Mouse (Mus musculus) CD4-positive, CD25-positive, alpha-beta regulatory T cell, adult 4 months (primary cell): Measurements from ENCODE around the gene Ppp1r32. TPM values are rescaled to one million over a fixed set of nuclear protein-coding genes. Genes with fewer than 3 reads are reported as not detected.

Source experiments
- ATAC-seq: one replicate; pipeline ENCODE4 v1.8.0; 2017
- polyA plus RNA-seq, 2 experiments: library from polyadenylated mRNA; unstranded; fragments of 100-300 nt; shearing (Covaris generic); gene quantifications; one replicate each; pipeline ENCODE4 v1.2.1; 2017

Ppp1r32 gene
- polyA plus RNA-seq, 2 experiments from 2014 or later, result 0.31 to 1.4 TPM

DNA sequence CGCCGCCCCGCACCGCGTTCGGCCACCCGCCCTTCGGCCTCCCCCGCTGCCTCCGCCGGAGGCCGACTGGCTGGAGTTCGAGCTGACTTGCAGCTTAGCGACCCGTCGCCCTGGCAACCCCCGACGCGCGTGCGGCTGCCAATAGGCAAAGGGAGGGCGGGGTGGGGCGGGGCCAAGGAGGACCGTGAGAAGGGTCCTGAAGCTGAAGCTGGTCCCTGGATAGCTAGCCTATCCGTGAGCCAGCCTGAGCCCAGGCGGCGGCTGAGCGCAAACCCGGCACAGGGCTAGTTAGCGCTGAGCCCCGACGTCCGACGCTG lies 25.3 kb downstream of the Ppp1r32 start:
- ATAC-seq, result no peak

DNA sequence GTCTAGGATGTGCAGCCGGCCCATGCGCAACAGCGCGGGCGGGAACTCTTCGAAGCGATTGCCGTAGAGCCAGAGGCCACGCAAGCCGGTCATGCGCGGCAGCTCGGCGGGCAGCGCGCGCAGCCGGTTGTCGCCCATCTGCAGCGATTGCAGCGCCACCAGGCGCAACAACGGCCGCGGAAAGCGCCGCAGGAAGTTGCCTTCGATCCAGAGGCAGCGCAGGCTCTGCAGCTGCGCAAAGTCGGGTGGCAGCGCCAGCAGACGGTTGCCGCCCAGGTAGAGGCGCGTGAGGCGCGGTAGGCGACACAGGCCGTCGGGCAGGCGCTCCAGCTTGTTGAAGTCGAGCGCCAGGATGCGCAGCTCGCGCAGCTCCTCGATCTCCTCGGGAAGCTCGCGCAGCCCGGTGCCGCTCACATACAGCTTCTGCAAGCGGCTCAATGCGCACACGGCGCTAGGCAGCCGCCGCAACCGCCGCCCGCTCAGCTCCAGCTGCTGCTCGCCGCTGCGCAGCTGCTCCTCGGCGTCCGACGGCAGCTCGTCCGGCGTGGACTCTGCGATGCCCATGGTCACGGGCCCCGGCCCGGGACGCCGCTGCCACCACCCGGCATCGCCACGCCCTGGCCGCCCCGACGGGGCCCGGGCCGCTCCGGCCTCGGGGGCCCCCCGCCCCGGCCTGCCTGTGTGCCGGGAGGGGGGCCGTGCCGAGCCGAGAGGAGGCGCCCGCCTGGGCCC lies 25.8 kb downstream of the Ppp1r32 start, which contains the start of gene Lrrc10b:
TSS of gene Lrrc10b (minus strand) at position 722 of the 732 bp plus-strand sequence.
- ATAC-seq, result no peak

DNA sequence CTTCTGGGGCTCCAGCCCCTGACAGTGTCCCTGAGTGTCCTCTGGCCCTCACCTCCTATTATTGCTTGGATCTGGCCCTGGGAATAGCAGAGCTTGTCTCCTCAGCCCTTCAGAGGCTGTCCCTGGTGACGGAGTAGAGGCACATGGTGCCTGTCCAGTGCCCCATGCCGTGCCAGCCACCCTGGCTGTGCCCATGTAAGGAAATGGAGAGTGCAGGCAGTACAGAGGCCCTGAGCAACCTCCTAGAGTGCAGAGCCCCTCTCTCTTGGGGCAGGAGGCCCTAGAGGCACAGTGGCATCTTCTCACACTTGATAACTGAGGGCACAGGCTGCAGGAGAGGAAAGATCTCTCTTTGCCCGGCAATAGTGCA lies 27.3 kb downstream of the Ppp1r32 start:
- no peak for ATAC-seq

DNA sequence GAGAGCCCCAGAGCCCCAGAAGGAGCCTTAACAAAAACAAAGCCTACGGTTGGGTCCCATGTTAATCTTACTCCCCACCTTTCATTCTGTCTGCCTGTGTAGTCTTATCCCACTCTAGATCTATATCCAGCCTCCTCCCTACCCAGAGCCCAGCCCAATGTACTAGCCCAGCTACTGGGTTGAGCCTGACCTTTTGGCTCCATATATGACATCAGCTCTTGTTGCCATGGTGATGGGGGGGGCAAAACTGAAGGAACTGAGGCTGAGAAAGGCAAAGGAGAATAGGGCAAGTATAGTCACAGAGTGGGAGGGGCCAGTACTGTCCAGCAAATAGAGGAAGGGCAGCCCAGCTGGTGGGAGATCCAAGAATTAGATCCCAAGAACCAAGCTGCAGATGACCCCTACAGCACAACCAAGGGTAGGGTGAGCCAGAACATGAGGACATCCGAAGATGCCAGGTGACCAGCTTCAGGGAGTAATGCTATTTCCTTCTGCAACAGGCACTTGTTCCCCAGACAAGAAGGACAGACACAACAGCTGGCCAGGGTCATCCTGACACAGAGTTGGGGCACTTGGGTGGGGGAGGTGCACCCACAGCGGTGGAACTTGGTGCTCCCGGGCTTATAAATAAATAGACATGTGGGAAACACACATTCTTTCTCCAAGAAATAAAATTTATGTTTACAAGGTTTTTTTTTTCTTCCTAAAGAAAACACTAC lies 27.9 kb downstream of the Ppp1r32 start:
- ATAC-seq, result no peak

DNA sequence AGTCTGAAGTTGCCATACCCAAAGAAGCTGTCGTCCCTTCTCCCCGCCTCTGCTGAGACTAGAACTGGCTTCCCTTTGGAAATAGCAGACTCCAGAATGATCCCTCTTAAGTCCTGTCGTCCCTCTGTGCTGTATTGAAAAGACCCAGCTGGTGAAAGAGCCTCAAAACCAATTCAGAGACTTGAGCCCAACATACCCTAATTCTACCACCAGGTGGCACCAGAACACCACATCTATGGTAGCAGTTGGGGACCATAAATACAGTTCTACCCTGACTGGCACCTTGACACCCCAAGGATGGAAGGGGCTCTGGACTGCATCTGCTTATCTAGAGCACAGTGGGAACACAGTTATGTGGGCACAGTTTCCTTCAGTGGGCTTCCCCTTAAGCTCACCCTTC lies 33.0 kb downstream of the Ppp1r32 start:
- ATAC-seq, result peak; percentile 37

DNA sequence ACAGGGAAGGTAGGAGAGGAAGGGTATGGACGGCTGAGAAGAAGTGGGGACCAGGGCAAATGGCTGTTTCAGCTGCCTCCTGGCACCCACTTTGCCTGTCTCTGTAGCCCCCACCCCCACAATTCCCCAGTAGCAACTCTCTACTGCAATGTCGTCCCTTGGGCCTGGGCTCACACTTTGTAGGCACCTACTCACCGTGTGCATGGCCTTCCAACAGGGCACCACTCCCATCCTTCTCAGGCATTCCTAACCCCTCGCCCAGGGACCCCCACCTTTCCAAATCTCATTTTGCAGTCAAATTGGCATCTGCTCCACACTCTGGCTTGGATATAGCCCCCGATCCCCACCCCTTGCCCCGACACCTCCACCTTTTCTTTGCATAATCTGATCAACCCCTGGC lies 33.5 kb downstream of the Ppp1r32 start:
- ATAC-seq, result no peak

DNA sequence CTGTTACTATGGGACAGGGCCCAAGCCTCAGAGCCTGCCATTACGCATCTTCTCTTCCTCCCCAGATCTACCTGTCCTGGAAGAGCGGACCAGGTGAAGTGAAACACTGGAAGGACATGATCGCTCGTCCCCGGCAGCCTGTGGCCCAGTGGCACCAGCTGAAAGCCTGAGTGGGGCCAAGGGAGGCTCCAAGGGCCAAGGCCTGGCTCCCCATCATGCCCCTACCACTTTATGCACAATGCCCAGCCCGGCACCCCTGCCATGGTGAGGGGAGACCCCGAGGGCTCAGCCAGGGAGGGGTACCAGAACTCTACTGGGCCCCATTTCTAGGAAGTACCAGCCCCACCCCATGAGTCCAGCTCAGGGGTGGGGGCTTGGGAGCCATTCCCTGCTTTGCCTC lies 34.5 kb downstream of the Ppp1r32 start:
- no peak for ATAC-seq

DNA sequence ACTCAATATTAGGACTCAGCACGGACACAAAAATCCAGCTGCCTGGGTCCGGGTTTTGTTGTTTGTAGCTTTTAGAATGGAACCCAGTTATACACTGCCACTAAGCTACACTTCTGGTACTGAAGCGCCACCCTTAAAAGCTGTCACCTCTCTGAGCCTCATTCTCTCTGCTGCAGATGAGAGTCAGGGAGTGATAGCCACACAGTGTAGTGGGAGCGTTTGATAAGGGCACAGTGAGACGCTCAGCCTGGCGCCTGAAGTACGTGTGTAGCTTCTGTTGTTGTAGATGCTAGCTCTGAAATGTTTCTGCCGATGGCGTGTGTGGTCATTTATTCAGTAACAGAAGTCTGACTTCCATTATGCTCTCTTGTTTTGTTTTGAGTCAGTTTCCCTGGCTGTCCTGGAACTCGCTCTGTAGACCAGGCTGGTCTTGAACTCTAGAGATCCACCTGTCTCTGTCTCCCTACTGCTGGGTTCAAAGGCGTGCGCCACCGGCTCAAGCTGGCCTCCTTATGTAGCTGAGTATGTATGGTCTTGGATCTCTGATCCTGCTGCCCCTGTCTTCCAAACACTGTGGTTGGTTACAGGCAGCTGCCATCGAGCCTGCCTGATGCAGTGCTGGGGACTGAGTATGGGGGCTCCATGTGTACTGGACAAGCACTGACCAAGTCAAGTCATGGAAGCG lies 37.9 kb downstream of the Ppp1r32 start:
- no peak for ATAC-seq

DNA sequence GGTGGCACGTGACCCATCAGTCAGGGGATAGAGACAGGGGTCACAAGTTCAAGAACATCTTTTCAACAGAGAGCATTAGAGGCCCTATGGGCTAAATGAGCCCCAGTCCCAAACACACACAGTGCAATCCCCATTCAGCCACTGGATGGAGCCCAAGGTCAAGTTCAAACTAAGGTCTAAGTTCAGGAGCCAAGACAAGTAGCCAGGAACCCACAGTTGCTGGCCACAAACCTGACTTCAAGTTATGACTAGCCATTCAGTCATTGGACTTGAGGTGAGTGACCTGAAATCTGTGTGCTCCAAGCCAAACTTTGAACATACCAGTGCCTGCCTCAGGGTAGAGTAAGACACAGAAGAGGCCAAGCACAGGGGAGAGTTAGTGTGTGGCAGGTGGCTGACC lies 45.2 kb downstream of the Ppp1r32 start:
- no peak for ATAC-seq

DNA sequence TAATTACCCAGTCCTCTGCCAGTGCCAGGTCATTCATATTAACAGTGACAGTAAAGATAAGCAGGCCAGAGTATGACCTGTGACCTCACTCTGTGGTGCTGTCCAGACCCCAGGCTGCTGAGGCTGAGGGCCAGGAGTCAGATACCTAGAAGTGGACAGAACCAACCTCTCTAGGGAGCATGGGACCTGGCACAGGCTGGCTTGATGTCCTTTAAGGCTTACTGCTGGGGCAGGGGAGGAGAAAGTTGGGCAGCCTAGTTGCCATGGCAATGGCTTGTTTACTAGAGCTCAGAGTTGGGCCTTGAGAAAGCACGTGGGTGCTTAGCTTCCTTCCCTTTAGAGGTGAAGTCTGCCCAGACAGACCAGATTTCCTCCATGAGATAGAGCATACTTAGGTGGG lies 46.0 kb downstream of the Ppp1r32 start:
- no peak for ATAC-seq

DNA sequence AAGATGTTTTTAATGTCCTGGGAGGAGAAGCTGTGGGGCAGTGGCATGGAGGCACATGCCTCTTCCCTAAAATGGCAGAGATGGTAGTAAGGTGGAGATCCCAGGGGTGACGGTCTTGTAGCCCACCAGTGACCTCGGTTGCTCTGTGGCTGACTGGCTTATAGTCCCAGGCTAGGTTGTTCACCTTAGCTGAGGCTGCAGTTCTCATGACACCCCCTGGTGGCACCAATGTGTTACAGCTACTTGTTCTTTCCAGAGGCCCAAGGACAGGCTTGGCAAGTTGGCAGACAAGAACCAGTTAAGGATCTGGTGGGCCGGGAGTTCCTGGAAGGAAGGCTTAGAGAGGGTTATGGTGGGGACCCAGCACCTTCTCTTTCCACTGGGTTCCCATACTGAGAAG lies 46.8 kb downstream of the Ppp1r32 start:
- ATAC-seq, result no peak

DNA sequence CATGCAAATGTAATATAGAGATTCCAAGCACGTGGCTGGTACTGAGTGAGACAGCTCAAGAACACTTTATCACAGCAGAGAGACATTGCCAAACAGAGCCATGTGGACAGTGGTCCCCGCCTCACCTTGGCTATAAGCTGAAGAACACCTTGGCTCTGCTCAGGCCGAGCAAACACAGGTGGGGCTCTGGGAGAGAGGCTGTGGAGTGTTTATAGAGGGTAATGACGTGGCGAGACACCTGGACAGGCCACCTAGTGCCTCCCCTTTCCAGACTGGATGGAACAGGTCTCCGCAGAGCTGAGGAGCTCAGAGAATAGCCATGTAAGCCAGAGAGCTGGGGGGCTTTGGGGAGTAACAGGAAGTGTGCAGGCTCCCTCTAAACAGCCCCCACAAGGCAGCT lies 47.8 kb downstream of the Ppp1r32 start:
- ATAC-seq, result no peak

DNA sequence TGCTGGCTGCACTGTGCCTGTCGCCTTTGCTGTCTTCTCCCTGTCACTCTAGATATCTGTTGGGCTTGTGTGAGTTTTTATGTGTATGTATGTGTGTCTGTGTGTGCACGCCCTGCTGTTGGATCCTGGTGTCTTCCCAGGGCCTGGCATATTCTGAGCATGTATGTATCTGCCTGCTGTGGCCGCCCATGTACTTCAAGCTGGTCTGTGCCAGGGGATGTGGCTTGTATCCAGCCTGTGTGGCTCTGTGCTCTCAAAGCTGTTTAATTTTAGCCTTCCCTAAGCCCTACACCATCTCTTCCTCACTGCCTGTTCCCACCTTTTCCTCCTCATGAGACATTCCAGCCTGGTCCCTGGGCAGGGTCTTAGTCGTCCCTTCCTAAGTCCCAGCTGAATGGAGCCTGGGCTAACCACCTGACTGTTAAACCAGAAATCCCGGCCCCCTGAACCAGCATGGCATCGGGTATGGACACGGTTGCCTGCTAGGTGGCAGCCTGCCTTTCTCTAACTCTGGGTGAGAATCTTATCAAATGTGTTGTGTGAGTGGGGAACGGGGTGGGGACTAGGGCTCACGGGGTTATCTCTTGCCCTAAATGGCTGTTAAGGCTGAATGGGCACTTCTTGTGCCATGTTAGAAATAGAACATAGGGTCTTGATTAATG lies 48.7 kb downstream of the Ppp1r32 start:
- no peak for ATAC-seq

DNA sequence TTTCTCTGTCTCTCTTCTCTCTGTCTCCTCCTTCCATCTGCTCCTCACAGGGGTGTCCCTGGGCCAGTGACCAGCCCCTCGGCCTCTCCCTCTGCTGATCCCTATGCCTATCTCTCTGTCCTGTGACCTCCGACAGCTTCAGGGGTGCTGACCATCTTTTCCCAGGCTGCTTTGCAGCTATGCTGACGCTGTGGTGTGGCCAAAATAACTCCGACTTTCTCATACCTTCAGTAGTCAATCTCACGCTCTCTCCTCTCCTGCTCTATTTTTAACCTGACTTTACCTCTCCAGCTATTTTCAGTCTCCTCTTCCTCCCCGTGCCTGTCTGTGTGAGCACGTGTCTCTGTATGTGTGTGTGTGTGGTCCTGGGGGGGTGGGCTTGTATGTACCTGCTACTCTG lies 49.5 kb downstream of the Ppp1r32 start:
- no peak for ATAC-seq

DNA sequence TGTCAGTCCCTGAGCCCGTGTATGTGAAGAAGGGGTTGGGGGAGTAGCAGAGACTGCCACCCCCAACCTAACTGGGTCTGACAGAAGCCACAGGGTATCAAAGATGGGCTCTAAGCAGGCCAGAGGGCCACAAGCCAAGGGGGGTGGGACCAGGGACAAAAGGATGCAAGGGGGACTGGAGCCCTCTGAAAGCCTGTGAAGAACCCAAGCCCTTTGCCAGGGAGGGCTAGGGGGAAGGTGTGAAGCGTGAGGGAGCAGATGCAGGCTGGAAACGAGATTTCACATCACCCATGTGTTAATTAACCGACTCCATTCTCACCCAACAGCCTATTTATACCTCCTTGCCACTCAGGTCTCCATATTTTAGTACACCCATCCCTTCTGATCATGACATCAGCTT lies 50.9 kb downstream of the Ppp1r32 start:
- no peak for ATAC-seq

DNA sequence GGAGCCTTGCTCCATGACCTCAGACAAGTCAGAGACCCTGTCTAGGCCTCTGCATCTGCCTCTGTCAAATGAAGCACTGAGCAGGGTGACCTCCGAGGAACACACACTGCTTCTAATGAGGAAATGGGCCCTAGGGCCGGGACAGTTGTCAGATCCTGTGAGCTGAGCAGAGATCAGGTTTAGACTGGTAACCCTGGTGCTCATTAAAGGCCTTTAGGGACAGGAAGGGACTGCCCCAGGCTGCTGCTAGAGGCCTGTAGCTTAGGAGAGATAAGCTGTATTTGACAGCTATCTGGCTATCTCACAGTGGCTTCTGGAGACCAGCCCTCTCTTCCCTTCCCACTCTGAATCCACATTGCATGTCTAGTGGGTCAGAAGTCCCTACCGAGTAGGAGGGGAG lies 51.3 kb downstream of the Ppp1r32 start:
- no peak for ATAC-seq

DNA sequence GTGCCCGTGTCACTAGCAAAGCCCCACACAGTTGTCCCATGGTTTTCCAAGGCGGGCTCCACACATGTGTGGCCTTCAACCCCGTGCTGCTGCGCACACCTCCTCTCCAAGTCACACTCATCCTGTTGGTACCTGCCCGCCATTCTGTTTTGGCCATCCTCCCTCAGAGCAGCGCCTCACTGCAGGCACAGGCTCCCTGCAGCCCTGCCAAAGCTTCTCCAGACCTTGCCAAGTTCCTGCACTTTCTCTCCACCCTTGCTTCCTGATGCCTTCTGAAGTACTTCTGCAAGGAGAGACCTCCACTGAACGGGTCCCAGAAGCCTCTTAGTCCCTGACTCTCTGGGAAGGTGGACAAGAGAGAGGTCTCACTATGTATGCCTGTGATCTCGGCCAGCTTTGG lies 53.4 kb downstream of the Ppp1r32 start:
- no peak for ATAC-seq

DNA sequence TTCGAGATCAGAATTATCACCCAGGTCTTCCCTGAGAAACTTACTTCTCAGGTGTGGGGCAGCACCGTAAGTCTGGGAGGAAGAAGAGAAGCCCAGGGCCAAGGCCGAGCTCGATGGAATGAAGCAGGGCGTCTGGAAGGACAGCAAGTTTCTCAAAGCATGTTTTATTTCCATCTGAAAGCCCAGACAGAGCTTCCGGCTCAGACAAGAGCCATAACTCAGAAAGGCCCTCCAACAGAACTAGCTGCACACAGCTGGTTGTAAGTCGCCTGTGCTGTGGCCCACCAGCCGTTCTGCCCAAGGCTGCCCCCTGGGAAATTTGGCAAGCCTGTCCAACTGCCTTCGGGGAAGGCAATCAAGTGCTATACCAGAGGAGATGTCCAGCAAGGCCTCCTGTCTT lies 55.3 kb downstream of the Ppp1r32 start:
- no peak for ATAC-seq

DNA sequence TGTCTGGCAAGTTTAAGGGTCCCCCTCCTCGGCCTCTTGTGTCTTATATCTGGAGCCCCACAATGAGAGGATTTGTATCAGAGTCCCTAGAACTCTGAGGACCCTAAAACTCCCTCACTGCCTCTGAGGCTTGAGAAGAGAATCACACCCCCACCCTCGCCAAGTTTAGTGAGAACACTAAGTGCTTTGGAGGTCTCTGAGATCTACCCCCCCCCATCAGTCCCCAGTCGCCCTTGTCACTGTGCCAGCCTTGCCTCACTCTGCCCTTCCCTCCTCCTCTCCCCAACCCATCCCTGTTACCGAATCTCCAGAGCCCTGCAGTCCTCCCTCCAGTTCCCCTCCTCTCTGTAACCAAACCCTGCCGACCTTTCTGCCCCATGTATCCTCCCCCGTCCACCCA lies 55.9 kb downstream of the Ppp1r32 start:
- ATAC-seq, result no peak

DNA sequence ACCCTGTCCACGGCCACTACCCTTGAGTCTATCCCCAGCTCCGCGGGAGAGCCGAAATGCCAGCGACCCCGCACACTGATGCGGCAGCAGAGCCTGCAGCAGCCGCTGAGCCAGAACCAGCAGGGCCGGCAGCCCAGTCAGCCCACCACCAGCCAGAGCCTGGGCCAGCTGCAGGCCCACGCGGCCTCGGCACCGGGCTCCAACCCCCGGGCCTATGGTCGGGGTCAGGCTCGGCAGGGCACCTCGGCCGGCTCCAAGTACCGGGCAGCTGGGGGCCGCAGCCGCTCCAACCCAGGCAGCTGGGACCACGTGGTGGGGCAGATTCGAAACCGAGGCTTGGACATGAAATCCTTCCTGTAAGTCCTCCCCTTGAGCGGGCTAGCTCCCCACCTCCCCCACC lies 56.4 kb downstream of the Ppp1r32 start:
- no peak for ATAC-seq

DNA sequence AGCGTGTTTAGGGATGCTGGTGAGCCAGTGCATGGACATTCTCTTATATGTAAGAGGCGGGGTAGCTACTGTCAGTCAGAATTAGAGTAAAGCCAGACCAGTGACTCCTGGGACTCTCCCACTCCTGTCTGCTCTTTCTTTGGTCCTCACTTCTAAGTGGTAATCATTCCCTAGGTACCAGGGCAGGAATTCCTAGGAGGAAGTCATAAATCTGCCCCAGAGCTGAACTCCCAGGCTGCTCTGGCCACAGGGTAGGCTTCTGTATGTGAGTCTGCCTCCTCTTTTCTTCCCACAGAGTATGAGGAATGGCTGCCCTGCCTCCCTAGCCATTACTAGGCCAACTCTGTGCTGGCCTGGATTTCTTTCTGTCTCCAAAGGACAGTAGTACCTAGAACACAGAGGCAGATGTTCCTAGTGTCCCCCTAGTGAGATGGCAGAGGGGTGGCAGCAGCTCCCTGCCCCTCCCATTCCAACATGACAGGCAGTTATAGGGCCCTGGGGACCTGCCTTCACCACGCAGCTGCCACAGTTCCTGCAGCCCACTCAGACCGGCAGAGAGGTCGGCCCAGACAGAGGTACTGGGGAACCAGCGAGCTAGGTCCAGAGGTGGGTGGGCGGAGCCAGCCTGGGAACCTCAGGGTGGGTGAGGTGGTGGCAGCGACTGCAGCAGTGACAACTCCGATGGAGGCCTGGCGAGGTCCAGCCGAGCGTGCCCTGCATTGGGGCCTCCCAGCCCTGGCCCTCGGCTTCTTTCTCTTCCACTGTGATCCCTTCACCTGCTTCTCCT lies 57.1 kb downstream of the Ppp1r32 start:
- ATAC-seq, result no peak

DNA sequence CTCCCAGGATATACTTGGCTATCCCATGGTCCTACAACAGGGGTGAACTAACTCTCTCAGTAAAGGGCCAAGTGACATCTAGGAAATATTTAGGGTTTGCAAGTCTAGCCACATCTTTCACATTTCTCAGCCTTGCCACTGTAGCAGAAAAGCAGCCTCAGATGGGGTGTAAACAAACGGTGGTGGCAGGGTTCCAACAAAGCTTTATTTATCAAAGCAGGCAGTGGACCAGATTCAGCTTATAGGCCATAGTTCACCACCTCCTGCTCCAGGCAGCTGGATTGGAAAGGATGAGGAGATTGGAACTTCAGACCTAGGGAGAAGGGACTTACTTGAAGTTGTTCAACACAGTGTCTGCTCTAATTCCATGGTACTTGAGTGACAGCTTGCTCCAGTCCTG lies 58.0 kb downstream of the Ppp1r32 start:
- no peak for ATAC-seq
